Mouse (Mus musculus) lung, embryonic 15.5 days (tissue): Measurements from ENCODE around the gene Taf7l. TPM values are rescaled to one million over a fixed set of nuclear protein-coding genes. Genes with fewer than 3 reads are reported as not detected.

ENCODE experiments used
- ATAC-seq: fragments of 200-750 bp; cut with Nextera tagmentation; 2 replicates; pipeline ENCODE4 v1.8.0; 2017; ENCODE audit warnings: moderate number of reproducible peaks, borderline replicate concordance; ENCODE audit not compliant: low FRiP score, low TSS enrichment; ENCODE audit errors: extremely low read depth
- H3K27ac ChIP-seq: fragments of 300-500 bp; sonication (generic); 2 replicates; pipeline ENCODE4 v1.5.1; 2015; ENCODE audit warnings: moderate library complexity, mild to moderate bottlenecking, inconsistent platforms
- H3K27me3 ChIP-seq: fragments of 300-500 bp; sonication (generic); 2 replicates; pipeline ENCODE4 v1.6.1; 2015; ENCODE audit warnings: inconsistent platforms
- H3K36me3 ChIP-seq: fragments of 300-500 bp; sonication (generic); 2 replicates; pipeline ENCODE4 v1.6.1; 2015; ENCODE audit warnings: inconsistent platforms
- H3K4me1 ChIP-seq: fragments of 300-500 bp; sonication (generic); 2 replicates; pipeline ENCODE4 v1.6.1; 2015; ENCODE audit warnings: inconsistent platforms
- H3K4me2 ChIP-seq: fragments of 300-500 bp; sonication (generic); 2 replicates; pipeline ENCODE4 v1.6.1; 2015; ENCODE audit warnings: inconsistent platforms, mild to moderate bottlenecking, moderate library complexity
- H3K4me3 ChIP-seq: fragments of 300-500 bp; sonication (generic); 2 replicates; pipeline ENCODE4 v1.5.1; 2015; ENCODE audit warnings: mild to moderate bottlenecking, inconsistent platforms
- H3K9ac ChIP-seq: fragments of 300-500 bp; sonication (generic); 2 replicates; pipeline ENCODE4 v1.6.1; 2015; ENCODE audit warnings: inconsistent platforms
- H3K9me3 ChIP-seq: fragments of 300-500 bp; sonication (generic); 2 replicates; pipeline ENCODE4 v1.6.1; 2016; ENCODE audit warnings: inconsistent platforms
- WGBS: fragments of 180-500 bp; shearing (Covaris S2); methylation state at CpG from one replicate; pipeline ENCODE4 v1.1.7; 2015; 5-methylcytosine and 5-hydroxymethylcytosine counted together
- polyA plus RNA-seq: library from polyadenylated mRNA; unstranded; fragments of >200 nt; fragmentation: Nextera tagmentation; extraction: Ambion mirVana; gene quantifications from 2 replicates; pipeline ENCODE4 v1.2.1, GENCODE M21; 2015

The Taf7l gene
- polyA plus RNA-seq, 1 experiment from 2014 or later, result not detected

DNA sequence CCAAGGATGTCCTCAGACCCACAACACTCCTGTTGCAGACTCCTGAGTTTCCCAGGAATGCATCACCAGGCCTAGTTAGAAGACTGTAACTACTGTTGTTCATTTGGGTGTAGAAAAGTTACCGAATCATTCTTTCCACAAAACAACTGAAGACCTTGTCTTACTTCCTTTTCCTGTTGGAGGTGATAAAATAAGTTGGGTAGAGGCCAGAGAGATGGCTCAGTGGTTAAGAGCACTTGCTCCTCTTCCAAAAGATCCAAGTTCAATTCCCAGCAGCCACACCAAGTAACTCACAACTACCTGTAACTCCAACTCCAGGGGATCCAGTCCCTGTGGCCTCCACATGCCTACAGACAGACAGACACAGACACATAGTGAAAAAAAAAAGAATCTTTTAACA, 64.2 kb downstream of the Taf7l start:
- no peak overlapping the region for H3K4me2 ChIP-seq
- no peaks in the 10 kb centered on the region for H3K4me1 ChIP-seq
- no peaks in the 10 kb centered on the region for H3K9me3 ChIP-seq
- H3K36me3 ChIP-seq, result no peaks in the 10 kb centered on the region
- no peak overlapping the region for H3K27ac ChIP-seq
- no peak overlapping the region for H3K4me3 ChIP-seq
- ATAC-seq, result no peak
- H3K9ac ChIP-seq, result no peak overlapping the region
- H3K27me3 ChIP-seq, result no peaks in the 10 kb centered on the region
- WGBS, result 100% methylated on average over 1 of the region's 1 CpGs

Other genes starting within 250 kb of the Taf7l start
- gene Trmt2b, start 199.5 kb downstream of the Taf7l start, polyA plus RNA-seq, result 18.5 and 21.7 TPM in 2 replicates
- 3.9 and 4.8 TPM in 2 replicates for gene Tmem35a, start 181.3 kb downstream of the Taf7l start, polyA plus RNA-seq
- 34.7 and 35.3 TPM in 2 replicates for gene Cenpi, start 168.4 kb downstream of the Taf7l start, polyA plus RNA-seq
- 0.49 and 0.67 TPM in 2 replicates for gene Drp2, start 71.9 kb downstream of the Taf7l start, polyA plus RNA-seq
- 75.1 and 75.2 TPM in 2 replicates for gene Timm8a1, start 65.4 kb upstream of the Taf7l start, polyA plus RNA-seq
- 2.2 and 2.3 TPM in 2 replicates for gene Btk, start 107.1 kb upstream of the Taf7l start, polyA plus RNA-seq
- 375 and 413 TPM in 2 replicates for gene Rpl36a, start 109.2 kb upstream of the Taf7l start, polyA plus RNA-seq
- gene Gla, start 124.6 kb upstream of the Taf7l start, polyA plus RNA-seq, result 5.2 and 7.0 TPM in 2 replicates
- 161 and 168 TPM in 2 replicates for gene Hnrnph2, start 124.7 kb upstream of the Taf7l start, polyA plus RNA-seq
- 5.8 and 6.1 TPM in 2 replicates for gene Armcx4, start 210.0 kb upstream of the Taf7l start, polyA plus RNA-seq
- gene Armcx1, start 241.5 kb upstream of the Taf7l start, polyA plus RNA-seq, result 49.0 and 52.6 TPM in 2 replicates